Mouse (Mus musculus) hindbrain, embryonic 15.5 days (tissue): ENCODE results near the gene Hagh. TPM values are rescaled to one million over a fixed set of nuclear protein-coding genes. Genes with fewer than 3 reads are reported as not detected.

Source experiments
- ATAC-seq: fragments of 200-750 bp; cut with Nextera tagmentation; 2 replicates; pipeline ENCODE4 v1.8.0; 2017; ENCODE audit warnings: low read depth, moderate number of reproducible peaks, moderate TSS enrichment; ENCODE audit not compliant: low FRiP score
- H3K27ac ChIP-seq: fragments of 300-500 bp; sonication (generic); replicated peaks from 2 replicates; pipeline ENCODE4 v1.5.1; 2015; ENCODE audit warnings: mild to moderate bottlenecking, inconsistent platforms
- H3K27me3 ChIP-seq: fragments of 300-500 bp; sonication (generic); 2 replicates; pipeline ENCODE4 v1.6.1; 2015; ENCODE audit warnings: control low read depth, inconsistent platforms
- H3K36me3 ChIP-seq: fragments of 300-500 bp; sonication (generic); 2 replicates; pipeline ENCODE4 v1.6.1; 2015; ENCODE audit warnings: control low read depth, inconsistent platforms
- H3K4me1 ChIP-seq: fragments of 300-500 bp; sonication (generic); replicated peaks from 2 replicates; pipeline ENCODE4 v1.6.1; 2015; ENCODE audit warnings: control low read depth, inconsistent platforms
- H3K4me2 ChIP-seq: fragments of 300-500 bp; sonication (generic); 2 replicates; pipeline ENCODE4 v1.6.1; 2015; ENCODE audit warnings: moderate library complexity, mild to moderate bottlenecking, inconsistent platforms
- H3K4me3 ChIP-seq: fragments of 300-500 bp; sonication (generic); 2 replicates; pipeline ENCODE4 v1.5.1; 2015; ENCODE audit warnings: mild to moderate bottlenecking, inconsistent platforms
- H3K9ac ChIP-seq: fragments of 300-500 bp; sonication (generic); 2 replicates; pipeline ENCODE4 v1.6.1; 2015; ENCODE audit warnings: inconsistent platforms
- H3K9me3 ChIP-seq: fragments of 300-500 bp; sonication (generic); 2 replicates; pipeline ENCODE4 v1.6.1; 2016; ENCODE audit warnings: control low read depth, inconsistent platforms
- WGBS: fragments of 180-500 bp; shearing (Covaris S2); methylation state at CpG from one replicate; pipeline ENCODE4 v1.1.7; 2015; 5-methylcytosine and 5-hydroxymethylcytosine counted together
- polyA plus RNA-seq: library from polyadenylated mRNA; unstranded; fragments of >200 nt; fragmentation: Nextera tagmentation; extraction: Ambion mirVana; gene quantifications from 2 replicates; pipeline ENCODE4 v1.2.1, GENCODE M21; 2015

The Hagh gene
- polyA plus RNA-seq, 1 experiment from 2014 or later = 71.8 TPM

DNA sequence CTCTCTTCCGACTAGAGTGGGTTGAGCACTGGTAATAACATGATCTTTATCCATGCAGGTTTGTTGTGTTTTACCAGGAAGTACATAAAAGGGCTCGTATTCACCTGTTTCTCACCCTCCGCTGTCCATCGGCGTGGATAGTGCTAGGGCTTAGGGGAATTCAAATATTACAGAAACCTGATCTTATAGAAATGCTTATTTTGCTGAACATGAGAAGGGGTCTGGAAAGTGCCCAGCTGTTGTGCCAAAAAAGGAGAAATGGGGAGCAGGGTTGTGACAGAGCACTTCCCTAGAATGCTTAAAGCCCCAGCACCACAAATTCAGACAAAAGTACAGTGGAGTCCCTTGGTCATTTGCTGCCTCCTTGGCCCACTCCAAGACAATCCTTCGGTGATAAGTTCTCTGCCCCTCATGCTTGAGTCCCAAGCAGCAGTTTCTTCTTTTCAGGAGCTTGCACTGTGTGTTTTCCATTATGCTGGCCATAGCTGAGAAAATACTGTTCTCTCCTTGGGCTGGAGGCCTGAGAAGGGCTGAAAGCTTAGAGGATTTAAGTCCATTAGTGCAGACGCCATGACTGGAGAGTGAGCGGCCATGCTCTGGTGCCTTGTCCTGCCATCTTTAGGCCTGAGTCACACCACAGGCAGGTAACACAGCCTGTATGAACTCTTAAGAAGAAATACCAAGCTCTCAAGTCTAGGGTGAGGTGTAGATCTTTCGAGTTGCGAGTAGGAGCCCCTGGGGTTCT, 11.6 kb downstream of the Hagh start:
- Histone ChIP-seq H3K4me2 (peak overlapping the region; percentile 93), H3K27ac (no peak overlapping the region), H3K4me1 (peaks cover 25% of the 10 kb centered on the region), H3K4me3 (peak overlapping the region; percentile 94), H3K9me3 (no peaks in the 10 kb centered on the region), H3K9ac (peak overlapping the region; percentile 67), H3K36me3 (peaks cover 20% of the 10 kb centered on the region), H3K27me3 (peaks cover 3% of the 10 kb centered on the region; the same call in 1 of the 2 replicates)
- 82% methylated on average over 10 of the region's 10 CpGs for WGBS
- no peak for ATAC-seq

DNA sequence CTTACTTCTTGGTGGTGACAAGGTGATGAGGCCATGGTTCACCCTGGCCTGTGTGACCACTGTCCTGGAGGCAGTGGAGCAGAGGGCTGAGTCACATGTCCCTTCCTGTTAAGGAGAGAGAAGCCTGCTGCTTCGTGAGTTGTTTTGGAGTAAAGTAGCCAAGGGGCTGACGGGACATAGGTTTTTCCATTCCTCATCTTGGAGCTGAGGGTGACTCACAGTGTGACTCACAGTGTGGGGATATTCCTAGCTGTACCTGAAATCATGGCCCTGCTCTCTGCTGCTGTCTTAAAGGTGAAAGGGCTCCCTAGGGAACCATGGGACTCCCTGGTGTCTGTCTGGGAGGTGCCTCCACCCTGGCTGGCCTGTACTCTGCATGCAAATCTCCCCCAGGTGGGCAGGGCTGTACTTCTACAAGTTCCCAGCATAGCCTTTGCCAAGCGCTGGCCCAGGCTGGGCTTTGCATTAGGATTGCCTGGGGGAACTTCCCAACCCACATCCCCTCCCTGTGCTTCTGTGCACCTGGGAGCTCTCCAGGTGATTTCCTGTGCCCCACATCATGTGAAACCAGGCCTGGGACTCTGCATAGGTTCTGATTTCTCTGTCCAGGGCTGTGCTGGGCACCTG, 16.0 kb downstream of the Hagh start:
- ATAC-seq = no peak
- 91% methylated on average over 3 of the region's 3 CpGs for WGBS
- Histone ChIP-seq H3K4me1 (peaks cover 10% of the 10 kb centered on the region), H3K36me3 (peaks cover 20% of the 10 kb centered on the region), H3K27ac (no peak overlapping the region), H3K9ac (no peak overlapping the region), H3K27me3 (peaks cover 3% of the 10 kb centered on the region; the same call in 1 of the 2 replicates), H3K4me2 (no peak overlapping the region), H3K4me3 (no peak overlapping the region), H3K9me3 (no peaks in the 10 kb centered on the region)

DNA sequence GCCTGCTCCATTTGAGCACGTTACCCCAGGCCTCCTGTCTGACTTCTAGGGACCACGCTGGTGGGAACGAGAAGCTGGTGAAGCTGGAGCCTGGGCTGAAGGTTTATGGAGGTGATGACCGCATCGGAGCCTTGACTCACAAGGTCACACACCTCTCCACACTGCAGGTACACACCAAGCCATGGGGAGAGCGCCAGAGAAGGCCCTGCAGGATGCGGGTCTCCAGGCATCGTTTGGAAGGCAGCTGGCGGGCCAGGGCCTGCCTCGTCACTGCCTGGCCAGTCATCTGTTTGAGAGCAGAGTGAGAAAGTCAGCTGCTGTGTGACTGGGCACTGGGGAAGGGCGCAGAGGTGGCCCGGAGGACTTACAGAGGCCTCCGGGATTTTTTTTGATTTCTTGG, 16.6 kb downstream of the Hagh start:
- H3K27ac ChIP-seq = no peak overlapping the region
- no peak overlapping the region for H3K4me3 ChIP-seq
- peaks cover 24% of the 10 kb centered on the region for H3K36me3 ChIP-seq
- peaks cover 2% of the 10 kb centered on the region; the same call in 1 of the 2 replicates for H3K27me3 ChIP-seq
- peaks cover 3% of the 10 kb centered on the region for H3K4me1 ChIP-seq
- 91% methylated on average over 13 of the region's 13 CpGs for WGBS
- no peak overlapping the region for H3K4me2 ChIP-seq
- H3K9ac ChIP-seq = no peak overlapping the region
- no peak for ATAC-seq
- H3K9me3 ChIP-seq = no peaks in the 10 kb centered on the region

DNA sequence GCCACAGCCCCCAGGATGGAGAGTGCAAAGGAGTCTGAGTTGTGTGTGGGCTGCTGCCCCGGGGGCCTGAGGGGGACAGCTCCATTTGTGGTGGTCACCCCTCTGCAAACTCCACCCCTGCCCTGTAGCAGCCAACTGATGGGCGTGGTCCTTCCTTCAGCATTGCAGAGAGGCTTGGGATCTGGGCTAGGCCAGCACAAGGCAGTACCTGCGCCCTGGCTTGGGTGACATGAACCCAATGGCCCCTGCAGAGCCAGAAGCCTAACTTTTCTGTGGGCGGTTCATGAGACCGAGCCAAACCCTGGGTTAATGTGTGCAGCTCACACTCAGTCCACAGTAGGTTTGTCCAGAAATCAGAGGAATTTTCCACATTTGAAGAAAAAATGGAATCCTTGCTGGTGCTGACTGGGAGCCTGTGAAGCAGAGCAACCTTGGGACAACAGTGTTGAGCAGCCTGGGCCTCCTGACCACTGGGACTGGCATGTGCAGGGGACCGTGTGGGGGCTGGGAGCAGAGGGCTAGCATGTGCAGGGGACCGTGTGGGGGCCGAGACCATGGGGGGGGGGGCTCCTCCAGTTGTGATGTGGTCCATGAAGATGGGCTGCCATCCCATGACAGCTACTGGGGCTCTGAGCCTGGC, 18.0 kb downstream of the Hagh start:
- no peak for ATAC-seq
- Histone ChIP-seq H3K9ac (no peak overlapping the region), H3K9me3 (no peaks in the 10 kb centered on the region), H3K4me1 (no peaks in the 10 kb centered on the region), H3K27ac (no peak overlapping the region), H3K36me3 (peaks cover 35% of the 10 kb centered on the region), H3K4me3 (no peak overlapping the region), H3K4me2 (no peak overlapping the region), H3K27me3 (no peaks in the 10 kb centered on the region)
- 93% methylated on average over 8 of the region's 8 CpGs for WGBS

GRCm38 (mm10) chr17:24858967-24859366, 19.0 kb downstream of the Hagh start:
- no peaks in the 10 kb centered on the region for H3K4me1 ChIP-seq
- WGBS = 86% methylated on average over 6 of the region's 6 CpGs
- no peak for ATAC-seq
- no peaks in the 10 kb centered on the region for H3K27me3 ChIP-seq
- H3K27ac ChIP-seq = no peak overlapping the region
- H3K4me3 ChIP-seq = no peak overlapping the region
- no peaks in the 10 kb centered on the region for H3K9me3 ChIP-seq
- no peak overlapping the region for H3K9ac ChIP-seq
- no peak overlapping the region for H3K4me2 ChIP-seq
- H3K36me3 ChIP-seq = peaks cover 33% of the 10 kb centered on the region

DNA sequence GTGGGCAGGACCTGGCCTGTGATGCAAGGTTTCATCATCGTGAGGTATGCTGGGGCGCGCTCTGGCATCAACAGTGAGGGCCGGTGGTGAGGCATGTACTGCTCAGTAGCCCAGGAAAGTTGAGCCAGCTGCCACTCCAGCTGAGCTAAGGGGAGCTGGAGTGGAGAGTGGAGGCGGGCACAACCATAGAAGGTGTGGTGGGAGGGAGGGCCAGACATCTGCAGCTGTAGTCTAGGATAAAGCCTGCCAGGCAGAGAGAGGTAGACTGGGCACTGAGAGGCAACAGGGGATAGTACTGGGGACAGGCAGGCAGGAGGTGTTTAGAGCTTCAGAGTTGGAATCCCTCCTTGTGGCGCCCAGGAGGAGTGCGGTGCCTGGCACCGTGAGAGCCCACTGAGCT, 20.1 kb downstream of the Hagh start:
- WGBS = 95% methylated on average over 8 of the region's 8 CpGs

GRCm38 (mm10) chr17:24861785-24862184, 21.8 kb downstream of the Hagh start:
- no peak for ATAC-seq
- Histone ChIP-seq H3K4me1 (no peaks in the 10 kb centered on the region), H3K9me3 (no peaks in the 10 kb centered on the region), H3K9ac (no peak overlapping the region), H3K36me3 (peaks cover 34% of the 10 kb centered on the region), H3K4me2 (no peak overlapping the region), H3K27ac (no peak overlapping the region), H3K4me3 (no peak overlapping the region), H3K27me3 (no peaks in the 10 kb centered on the region)
- WGBS = 95% methylated on average over 3 of the region's 3 CpGs

More for the DNA sequence above, 20.1 kb downstream of the Hagh start:
- no peak for ATAC-seq
- Histone ChIP-seq H3K9ac (no peak overlapping the region), H3K4me2 (no peak overlapping the region), H3K4me3 (no peak overlapping the region), H3K27ac (no peak overlapping the region), H3K4me1 (no peaks in the 10 kb centered on the region), H3K9me3 (no peaks in the 10 kb centered on the region), H3K36me3 (peaks cover 36% of the 10 kb centered on the region), H3K27me3 (no peaks in the 10 kb centered on the region)

GRCm38 (mm10) chr17:24865776-24866175, 25.8 kb downstream of the Hagh start, which contains the start of gene Igfals:
Gene Igfals (plus strand): TSS chr17:24865997.
- H3K9ac ChIP-seq = no peak within 1 kb of the TSS
- no peak within 1 kb of the TSS for H3K27ac ChIP-seq
- 91% methylated on average over 8 of the region's 8 CpGs for WGBS
- H3K4me1 ChIP-seq = no peaks in the 10 kb centered on the region
- no peaks in the 10 kb centered on the region for H3K27me3 ChIP-seq
- H3K4me3 ChIP-seq = no peak within 1 kb of the TSS
- H3K4me2 ChIP-seq = no peak within 1 kb of the TSS
- H3K36me3 ChIP-seq = peaks cover 34% of the 10 kb centered on the region
- no peak for ATAC-seq
- no peaks in the 10 kb centered on the region for H3K9me3 ChIP-seq

DNA sequence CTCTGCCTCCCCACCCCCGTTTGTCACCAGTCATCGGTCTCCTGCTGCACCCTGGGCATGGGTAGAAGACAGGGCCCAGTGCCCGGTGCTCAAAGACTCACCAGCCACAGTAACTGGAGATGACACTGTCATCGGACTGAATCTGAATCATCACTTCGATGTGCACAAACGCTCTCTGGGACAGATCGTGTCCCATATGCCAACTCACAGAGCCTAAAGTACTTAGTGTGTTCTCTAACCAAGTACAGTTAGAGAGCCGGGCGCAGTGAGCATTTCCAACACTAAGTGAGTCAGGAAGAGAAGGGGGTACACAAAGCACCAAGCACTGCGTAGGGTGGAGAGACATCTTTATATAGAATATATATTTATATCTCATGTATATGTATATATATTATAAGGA, 28.0 kb downstream of the Hagh start:
- 96% methylated on average over 10 of the region's 10 CpGs for WGBS
- no peaks in the 10 kb centered on the region for H3K9me3 ChIP-seq
- H3K4me3 ChIP-seq = no peak overlapping the region
- H3K4me2 ChIP-seq = no peak overlapping the region
- ATAC-seq = no peak
- no peak overlapping the region for H3K27ac ChIP-seq
- no peaks in the 10 kb centered on the region for H3K4me1 ChIP-seq
- peaks cover 18% of the 10 kb centered on the region for H3K36me3 ChIP-seq
- H3K9ac ChIP-seq = no peak overlapping the region
- H3K27me3 ChIP-seq = no peaks in the 10 kb centered on the region

GRCm38 (mm10) chr17:24873695-24874404, 33.9 kb downstream of the Hagh start:
- Histone ChIP-seq H3K4me3 (no peak overlapping the region), H3K36me3 (no peaks in the 10 kb centered on the region), H3K9me3 (no peaks in the 10 kb centered on the region), H3K27me3 (no peaks in the 10 kb centered on the region), H3K9ac (no peak overlapping the region), H3K4me2 (no peak overlapping the region), H3K4me1 (no peaks in the 10 kb centered on the region), H3K27ac (no peak overlapping the region)
- ATAC-seq = no peak
- WGBS = 56% methylated on average over 4 of the region's 4 CpGs

DNA sequence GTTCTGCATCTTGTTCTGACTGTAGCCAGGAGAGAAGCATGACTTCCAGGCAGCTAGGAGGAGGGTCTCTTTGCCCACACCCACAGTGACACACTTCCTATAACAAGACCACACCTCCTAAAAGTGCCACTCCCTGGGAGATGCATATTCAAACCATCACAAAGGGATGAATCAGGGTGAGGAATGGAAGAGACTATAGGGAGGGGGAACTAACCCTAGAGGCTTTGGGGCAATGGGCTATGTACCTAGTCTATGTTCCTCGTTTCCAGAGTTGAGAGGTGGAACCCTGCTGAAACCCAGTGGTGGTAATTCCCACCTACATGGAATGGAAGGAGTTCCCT, 34.4 kb downstream of the Hagh start:
- ATAC-seq = no peak
- H3K4me2 ChIP-seq = no peak overlapping the region
- no peaks in the 10 kb centered on the region for H3K27me3 ChIP-seq
- H3K4me1 ChIP-seq = no peaks in the 10 kb centered on the region
- H3K4me3 ChIP-seq = no peak overlapping the region
- H3K9ac ChIP-seq = no peak overlapping the region
- no peak overlapping the region for H3K27ac ChIP-seq
- no peaks in the 10 kb centered on the region for H3K36me3 ChIP-seq
- H3K9me3 ChIP-seq = no peaks in the 10 kb centered on the region
- 53% methylated on average over 1 of the region's 1 CpGs for WGBS

DNA sequence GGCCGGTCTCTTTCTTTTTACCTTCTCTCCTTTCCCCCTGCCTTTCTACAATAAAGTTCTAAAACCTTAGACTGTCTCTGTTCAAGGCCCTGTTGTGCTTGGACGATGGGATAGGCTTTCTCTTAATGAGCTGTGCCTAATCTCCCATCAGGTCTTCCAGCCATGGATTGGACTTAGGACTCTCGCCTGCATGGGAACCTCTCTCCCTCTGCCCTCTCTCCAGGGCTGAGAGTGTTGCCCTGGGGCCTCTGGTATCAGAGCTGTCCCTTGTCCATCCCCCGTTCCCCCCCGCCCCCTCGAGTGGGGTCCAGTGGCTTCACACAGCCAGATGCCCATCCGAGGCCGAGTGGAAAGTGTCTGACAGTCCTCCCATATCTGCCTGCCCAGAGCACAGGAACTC, 35.0 kb downstream of the Hagh start:
- H3K27ac ChIP-seq = no peak overlapping the region
- ATAC-seq = no peak

More for the DNA sequence above, 35.0 kb downstream of the Hagh start:
- WGBS = 81% methylated on average over 8 of the region's 8 CpGs
- Histone ChIP-seq H3K27me3 (no peaks in the 10 kb centered on the region), H3K9ac (no peak overlapping the region), H3K4me1 (no peaks in the 10 kb centered on the region), H3K4me3 (no peak overlapping the region), H3K36me3 (no peaks in the 10 kb centered on the region), H3K9me3 (no peaks in the 10 kb centered on the region), H3K4me2 (no peak overlapping the region)
